Mouse (Mus musculus) E14TG2a.4 (cell line): ENCODE measurements at regions not wholly inside any gene's neighbourhood (a gene's known extent, or its start where the extent isn't known, plus 50 kb on each side); places are given as distances from the start of the nearest gene placed in this dataset.

Experiments
- CTCF ChIP-seq: conservative IDR thresholded peaks from 2 replicates; pipeline ENCODE4 v1.5.1; 2014; ENCODE audit warnings: low read length
- NANOG ChIP-seq: IDR thresholded peaks from 2 replicates; pipeline ENCODE4 v1.6.1; 2014; ENCODE audit warnings: borderline replicate concordance, low read length, mixed read lengths
- POU5F1 ChIP-seq: IDR thresholded peaks from 2 replicates; pipeline ENCODE4 v1.6.1; 2014; ENCODE audit warnings: low read length, borderline replicate concordance

DNA sequence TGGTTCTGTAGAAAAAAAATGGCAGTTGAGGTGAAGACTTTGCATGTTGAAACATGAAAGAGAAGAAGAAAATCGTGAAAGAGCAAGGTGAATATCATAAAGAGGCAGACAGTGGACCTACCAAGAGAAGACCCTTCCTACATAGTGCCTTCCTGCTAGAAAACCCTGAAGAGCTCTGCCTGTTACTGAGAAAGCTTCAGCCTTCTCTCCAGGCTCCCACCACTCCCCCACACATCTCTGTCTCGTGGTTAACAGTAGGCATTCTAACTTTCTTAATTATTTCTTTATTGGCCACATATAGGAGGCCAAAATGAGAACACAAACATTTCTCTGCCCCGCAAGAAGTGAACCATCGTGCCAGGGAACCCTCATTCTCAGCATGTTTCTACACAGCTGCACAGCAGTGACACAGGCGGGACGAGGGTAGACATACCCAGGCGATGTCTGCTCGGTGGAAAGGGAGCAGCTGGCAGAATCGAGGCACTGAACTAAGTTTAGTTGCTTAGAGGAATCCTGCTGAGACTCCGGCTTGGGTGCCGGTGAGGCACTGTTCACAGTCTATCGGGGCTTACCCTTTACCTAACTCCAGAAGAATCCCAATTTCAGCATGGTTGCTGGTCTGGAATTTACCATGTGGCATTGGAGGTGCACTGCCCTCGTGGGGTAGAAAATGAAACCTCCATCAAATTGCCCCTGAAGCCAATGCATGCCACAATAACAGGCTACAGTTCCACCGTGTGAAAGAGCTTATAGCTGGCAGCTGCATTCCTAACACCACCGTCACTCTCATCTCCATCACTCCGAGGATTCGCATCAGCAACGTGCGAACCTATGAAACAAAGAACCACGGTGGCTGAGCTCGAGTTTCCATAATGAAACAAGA lies 260.4 kb upstream of the Tsc22d2 start:
- TF ChIP-seq CTCF (no peak), NANOG (no peak), POU5F1 (no peak)
